Mouse (Mus musculus) lung, embryonic 16.5 days (tissue): ENCODE data around the gene Pck2. TPM values are rescaled to one million over a fixed set of nuclear protein-coding genes. Genes with fewer than 3 reads are reported as not detected.

Experiments
- ATAC-seq: fragments of 200-750 bp; cut with Nextera tagmentation; 2 replicates; pipeline ENCODE4 v1.8.0; 2017; ENCODE audit warnings: low read depth, mild to moderate bottlenecking, moderate library complexity
- H3K27ac ChIP-seq: fragments of 300-500 bp; sonication (generic); 2 replicates; pipeline ENCODE4 v1.5.1; 2014; ENCODE audit warnings: mild to moderate bottlenecking, control low read depth, low read length
- H3K27me3 ChIP-seq: fragments of 300-500 bp; sonication (generic); 2 replicates; pipeline ENCODE4 v1.6.1; 2014; ENCODE audit warnings: low read depth, low read length, mixed read lengths; ENCODE audit not compliant: control insufficient read depth, insufficient read depth
- H3K36me3 ChIP-seq: fragments of 300-500 bp; sonication (generic); 2 replicates; pipeline ENCODE4 v1.6.1; 2014; ENCODE audit warnings: low read length; ENCODE audit not compliant: control insufficient read depth, insufficient read depth
- H3K4me1 ChIP-seq: fragments of 300-500 bp; sonication (generic); replicated peaks from 2 replicates; pipeline ENCODE4 v1.6.1; 2014; ENCODE audit warnings: low read length, mixed read lengths; ENCODE audit not compliant: control insufficient read depth, insufficient read depth
- H3K4me2 ChIP-seq: fragments of 300-500 bp; sonication (generic); 2 replicates; pipeline ENCODE4 v1.6.1; 2014; ENCODE audit warnings: low read depth, low read length, control low read depth
- H3K4me3 ChIP-seq: fragments of 300-500 bp; sonication (generic); 2 replicates; pipeline ENCODE4 v1.5.1; 2014; ENCODE audit warnings: mild to moderate bottlenecking, low read length, control low read depth
- H3K9ac ChIP-seq: fragments of 300-500 bp; sonication (generic); 2 replicates; pipeline ENCODE4 v1.6.1; 2014; ENCODE audit warnings: low read length, control low read depth
- H3K9me3 ChIP-seq: fragments of 300-500 bp; sonication (generic); 2 replicates; pipeline ENCODE4 v1.6.1; 2016; ENCODE audit warnings: low read length; ENCODE audit not compliant: control insufficient read depth
- WGBS: fragments of 180-500 bp; shearing (Covaris S2); extraction: QIAGEN DNeasy Blood & Tissue Kit; methylation state at CpG from one replicate; pipeline ENCODE4 v1.1.7; 2014; 5-methylcytosine and 5-hydroxymethylcytosine counted together
- polyA plus RNA-seq: library from polyadenylated mRNA; unstranded; fragments of >200 nt; fragmentation: Nextera tagmentation; extraction: Ambion mirVana; gene quantifications from 2 replicates; pipeline ENCODE4 v1.2.1, GENCODE M21; 2015

Pck2 gene
- polyA plus RNA-seq, 1 experiment from 2014 or later, result 69.4 TPM

GRCm38 (mm10) chr14:55585566-55585960 lies 45.5 kb downstream of the Pck2 start:
- Histone ChIP-seq H3K9me3 (no peaks in the 10 kb centered on the region), H3K4me1 (peaks cover 13% of the 10 kb centered on the region), H3K9ac (no peak overlapping the region), H3K4me2 (peak overlapping the region; percentile 83), H3K27ac (no peak overlapping the region), H3K27me3 (no peaks in the 10 kb centered on the region; the same call in 1 of the 2 replicates), H3K36me3 (peaks cover 9% of the 10 kb centered on the region), H3K4me3 (peak overlapping the region; percentile 64)
- 0 out of 2 replicates have a peak, but pooled peaks have one; percentile 16 for ATAC-seq
- WGBS, result 43% methylated on average over 6 of the region's 6 CpGs

GRCm38 (mm10) chr14:55586149-55586548 lies 46.1 kb downstream of the Pck2 start:
- Histone ChIP-seq H3K9ac (no peak overlapping the region), H3K4me1 (peaks cover 13% of the 10 kb centered on the region), H3K27me3 (no peaks in the 10 kb centered on the region; the same call in 1 of the 2 replicates), H3K9me3 (no peaks in the 10 kb centered on the region), H3K4me2 (no peak overlapping the region), H3K4me3 (no peak overlapping the region), H3K36me3 (peaks cover 9% of the 10 kb centered on the region), H3K27ac (no peak overlapping the region)
- WGBS, result 88% methylated on average over 2 of the region's 2 CpGs
- no peak for ATAC-seq

GRCm38 (mm10) chr14:55589271-55589670 lies 49.2 kb downstream of the Pck2 start:
- 89% methylated on average over 5 of the region's 5 CpGs for WGBS
- peaks cover 5% of the 10 kb centered on the region for H3K36me3 ChIP-seq
- ATAC-seq, result no peak
- no peaks in the 10 kb centered on the region; the same call in 1 of the 2 replicates for H3K27me3 ChIP-seq
- H3K9me3 ChIP-seq, result no peaks in the 10 kb centered on the region
- H3K4me1 ChIP-seq, result peaks cover 23% of the 10 kb centered on the region
- no peak overlapping the region for H3K27ac ChIP-seq
- H3K9ac ChIP-seq, result no peak overlapping the region
- H3K4me3 ChIP-seq, result no peak overlapping the region
- H3K4me2 ChIP-seq, result no peak overlapping the region

DNA sequence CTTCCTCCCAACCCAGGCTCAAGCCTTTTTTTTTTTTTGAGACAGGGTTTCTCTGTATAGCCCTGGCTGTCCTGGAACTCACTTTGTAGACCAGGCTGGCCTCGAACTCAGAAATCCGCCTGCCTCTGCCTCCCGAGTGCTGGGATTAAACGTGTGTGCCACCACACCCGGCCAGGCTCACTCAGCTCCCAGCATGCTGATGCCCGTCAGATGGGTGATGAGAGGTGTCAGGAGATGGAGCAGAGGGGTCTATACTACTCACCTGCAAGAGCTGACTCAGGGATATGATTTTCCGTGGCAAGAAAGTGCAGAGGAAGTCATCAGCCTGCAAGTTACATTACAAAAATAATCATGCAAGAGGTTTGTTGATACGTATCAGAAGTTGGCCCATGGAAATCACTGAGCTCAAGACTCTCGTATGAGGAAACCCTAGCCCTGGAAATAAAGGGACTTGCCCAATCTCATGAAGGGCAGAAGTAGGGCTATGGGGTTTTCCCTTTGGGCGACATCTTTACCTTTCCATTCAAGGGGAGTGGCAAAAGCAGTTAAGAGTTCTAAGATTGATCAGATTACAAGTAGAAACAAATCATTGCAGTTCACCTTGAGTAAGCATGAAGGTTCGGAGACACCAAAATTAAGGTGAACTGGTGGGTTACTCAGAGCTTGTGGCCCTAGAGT lies 49.8 kb downstream of the Pck2 start:
- peak overlapping the region; percentile 98 for H3K4me3 ChIP-seq
- H3K36me3 ChIP-seq, result peaks cover 10% of the 10 kb centered on the region
- WGBS, result 78% methylated on average over 11 of the region's 11 CpGs
- ATAC-seq, result no peak
- peaks cover 23% of the 10 kb centered on the region for H3K4me1 ChIP-seq
- H3K4me2 ChIP-seq, result peak overlapping the region; percentile 83
- H3K27me3 ChIP-seq, result no peaks in the 10 kb centered on the region
- peak overlapping the region; percentile 67 for H3K27ac ChIP-seq
- H3K9ac ChIP-seq, result peak overlapping the region; percentile 77
- no peaks in the 10 kb centered on the region for H3K9me3 ChIP-seq

GRCm38 (mm10) chr14:55590748-55591330 lies 50.8 kb downstream of the Pck2 start, which contains the start of gene Psme2:
Gene Psme2, minus strand, starts transcription at chr14:55591113.
- under 1% methylated on average over 22 of the region's 22 CpGs for WGBS
- Histone ChIP-seq H3K4me2 (peak within 1 kb of the TSS; percentile 83), H3K27me3 (no peaks in the 10 kb centered on the region), H3K36me3 (peaks cover 17% of the 10 kb centered on the region), H3K9me3 (no peaks in the 10 kb centered on the region), H3K27ac (peak within 1 kb of the TSS; percentile 99), H3K4me3 (peak within 1 kb of the TSS; percentile 98), H3K4me1 (peaks cover 16% of the 10 kb centered on the region), H3K9ac (peak within 1 kb of the TSS; percentile 91)
- peak; percentile 98 for ATAC-seq

- Histone ChIP-seq H3K9ac (peak within 1 kb of the TSS; percentile 91), H3K4me3 (peak within 1 kb of the TSS; percentile 98), H3K27me3 (no peaks in the 10 kb centered on the region), H3K27ac (peak within 1 kb of the TSS; percentile 99), H3K36me3 (peaks cover 22% of the 10 kb centered on the region), H3K4me2 (peak within 1 kb of the TSS; percentile 83), H3K9me3 (no peaks in the 10 kb centered on the region), H3K4me1 (peaks cover 16% of the 10 kb centered on the region)
- under 1% methylated on average over 33 of the region's 33 CpGs for WGBS
- peak; percentile 91 for ATAC-seq
Observed at GRCm38 (mm10) chr14:55591331-55591891, 51.3 kb downstream of the Pck2 start, which contains the start of gene Rnf31. Gene Rnf31, plus strand, starts transcription at chr14:55591708.

- H3K9me3 ChIP-seq, result no peaks in the 10 kb centered on the region
- H3K27me3 ChIP-seq, result no peaks in the 10 kb centered on the region
- no peak overlapping the region for H3K27ac ChIP-seq
- H3K4me1 ChIP-seq, result peaks cover 16% of the 10 kb centered on the region
- ATAC-seq, result no peak
- WGBS, result 3% methylated on average over 16 of the region's 16 CpGs
- H3K4me3 ChIP-seq, result peak overlapping the region; percentile 98
- H3K9ac ChIP-seq, result peak overlapping the region; percentile 91
- peaks cover 30% of the 10 kb centered on the region for H3K36me3 ChIP-seq
- H3K4me2 ChIP-seq, result peak overlapping the region; percentile 83
Observed at GRCm38 (mm10) chr14:55592226-55592625, 52.2 kb downstream of the Pck2 start.

DNA sequence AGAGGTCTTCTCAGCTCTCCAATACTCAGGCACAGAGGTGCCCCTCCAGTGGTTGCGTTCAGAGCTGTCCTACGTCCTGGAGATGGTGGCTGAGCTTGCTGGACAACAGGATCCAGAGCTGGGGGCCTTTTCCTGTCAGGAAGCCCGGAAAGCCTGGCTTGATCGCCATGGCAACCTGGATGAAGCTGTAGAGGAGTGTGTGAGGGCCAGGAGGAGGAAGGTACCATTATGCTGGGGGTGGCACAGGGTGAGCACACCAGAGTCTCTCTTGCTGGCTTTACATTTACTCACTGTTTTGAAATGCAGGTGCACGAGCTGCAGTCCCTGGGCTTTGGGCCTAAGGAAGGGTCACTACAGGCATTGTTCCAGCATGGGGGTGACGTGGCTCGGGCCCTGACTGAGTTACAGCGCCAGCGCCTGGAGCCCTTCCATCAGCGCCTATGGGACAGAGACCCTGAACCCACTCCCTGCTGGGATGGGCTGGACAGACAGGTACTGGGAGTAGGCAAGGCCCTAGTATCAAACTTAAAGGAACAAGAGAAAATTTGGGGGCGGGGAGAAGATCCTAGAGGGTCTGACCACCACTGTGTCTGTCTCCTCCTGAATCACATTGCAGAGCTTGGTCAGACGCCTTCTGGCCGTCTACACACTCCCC lies 56.1 kb downstream of the Pck2 start:
- no peak for ATAC-seq
- Histone ChIP-seq H3K4me2 (no peak overlapping the region), H3K9ac (no peak overlapping the region), H3K36me3 (peaks cover 42% of the 10 kb centered on the region), H3K27ac (no peak overlapping the region), H3K9me3 (no peaks in the 10 kb centered on the region), H3K4me1 (peaks cover 10% of the 10 kb centered on the region), H3K27me3 (no peaks in the 10 kb centered on the region), H3K4me3 (no peak overlapping the region)
- WGBS, result 82% methylated on average over 13 of the region's 13 CpGs
